Mouse (Mus musculus) heart, postnatal 36 days (tissue): ENCODE measurements around the gene Ppil2. TPM values are rescaled to one million over a fixed set of nuclear protein-coding genes. Genes with fewer than 3 reads are reported as not detected.

Experiments
- DNase-seq, 2 experiments: peaks; one replicate each; pipeline ENCODE4 v3.0.0; 2021 to 2022
- intact Hi-C: fragments of 180-260 bp; cut with DNase I; formaldehyde crosslinking; loops from one replicate; pipeline ENCODE4 v1.15.1; 2025
- total RNA-seq, 2 experiments: library from RNA; stranded (reverse); gene quantifications; 2 replicates each; pipeline ENCODE4 v1.2.3; 2021

Gene Ppil2
- total RNA-seq, 2 experiments from 2014 or later, result 39.7 to 40.4 TPM

- DNase-seq, result no peak
- intact Hi-C loops, result no loop called here
These were observed 6.5 kb downstream of the Ppil2 start for GRCm38 (mm10) chr16:17104600-17104999.

- no peak for DNase-seq
These were observed 8.3 kb downstream of the Ppil2 start for GRCm38 (mm10) chr16:17102630-17103220.

GRCm38 (mm10) chr16:17096938-17097337 is 14.1 kb downstream of the Ppil2 start:
- intact Hi-C loops, result no loop called here
- no peak for DNase-seq

More at GRCm38 (mm10) chr16:17102630-17103220, 8.3 kb downstream of the Ppil2 start:
- intact Hi-C loops, result no loop called here

DNA sequence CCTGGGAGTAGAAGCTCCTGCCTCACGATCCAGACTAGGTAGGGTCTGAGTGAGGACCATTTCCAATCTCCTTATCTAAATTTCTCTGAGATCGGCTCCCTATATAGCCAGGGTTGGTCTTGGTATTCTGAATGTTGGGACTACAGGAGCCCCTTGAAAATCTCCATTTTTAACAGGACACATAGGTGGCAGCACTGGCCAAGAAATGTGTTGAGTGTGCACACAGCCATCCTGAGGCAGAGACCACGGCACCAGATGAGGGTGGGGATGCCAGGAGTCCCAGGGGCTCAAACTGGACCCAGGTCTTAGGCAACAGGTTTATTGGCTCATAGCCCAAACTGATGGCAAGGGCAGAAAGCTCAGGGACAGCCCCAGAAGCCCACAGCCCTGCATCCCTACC is 22.7 kb downstream of the Ppil2 start:
- intact Hi-C loops, result no loop called here
- no peak for DNase-seq

- DNase-seq, result no peak
- intact Hi-C loops, result no loop called here
These were observed 24.3 kb downstream of the Ppil2 start for GRCm38 (mm10) chr16:17086669-17087193.

DNA sequence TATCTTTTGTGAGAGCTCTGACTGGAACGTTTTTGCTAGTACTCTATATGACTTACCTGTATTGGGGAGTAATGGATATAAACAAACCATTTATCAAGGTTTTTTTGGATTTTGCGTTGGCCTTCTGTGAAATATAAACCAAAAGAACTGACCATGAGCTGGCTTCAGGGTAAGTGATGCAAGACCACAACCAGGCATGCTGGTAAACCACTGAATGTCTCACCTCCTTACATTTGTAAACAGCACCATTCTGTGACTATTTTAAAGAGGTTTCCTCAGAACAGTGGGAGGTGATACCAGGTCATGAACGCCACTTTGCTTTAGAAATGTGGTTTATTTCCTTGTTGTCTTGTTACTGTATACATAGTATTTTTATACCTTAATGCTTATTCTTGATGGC is 24.8 kb downstream of the Ppil2 start:
- DNase-seq, result no peak
- intact Hi-C loops, result no loop called here

DNA sequence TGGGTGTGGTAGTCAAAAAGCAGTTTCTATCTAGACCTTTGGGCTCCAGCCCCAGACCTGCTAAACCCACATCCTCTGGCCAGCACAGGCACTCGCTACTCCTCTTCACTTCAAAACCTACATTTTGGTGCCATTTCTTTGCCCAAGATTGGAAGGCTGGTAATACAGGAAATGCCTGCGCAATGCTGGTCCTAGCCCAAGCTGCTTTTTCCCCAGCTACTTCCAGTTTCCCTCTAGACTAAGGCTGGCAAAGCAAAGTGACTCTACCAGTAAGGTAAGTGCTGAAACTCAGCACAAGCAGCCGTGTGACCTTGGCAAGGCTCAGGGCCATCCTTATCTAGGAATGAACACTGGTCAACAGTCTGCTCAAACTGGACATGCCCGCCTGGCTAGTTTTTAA is 25.4 kb downstream of the Ppil2 start:
- intact Hi-C loops, result no loop called here
- no peak for DNase-seq

DNA sequence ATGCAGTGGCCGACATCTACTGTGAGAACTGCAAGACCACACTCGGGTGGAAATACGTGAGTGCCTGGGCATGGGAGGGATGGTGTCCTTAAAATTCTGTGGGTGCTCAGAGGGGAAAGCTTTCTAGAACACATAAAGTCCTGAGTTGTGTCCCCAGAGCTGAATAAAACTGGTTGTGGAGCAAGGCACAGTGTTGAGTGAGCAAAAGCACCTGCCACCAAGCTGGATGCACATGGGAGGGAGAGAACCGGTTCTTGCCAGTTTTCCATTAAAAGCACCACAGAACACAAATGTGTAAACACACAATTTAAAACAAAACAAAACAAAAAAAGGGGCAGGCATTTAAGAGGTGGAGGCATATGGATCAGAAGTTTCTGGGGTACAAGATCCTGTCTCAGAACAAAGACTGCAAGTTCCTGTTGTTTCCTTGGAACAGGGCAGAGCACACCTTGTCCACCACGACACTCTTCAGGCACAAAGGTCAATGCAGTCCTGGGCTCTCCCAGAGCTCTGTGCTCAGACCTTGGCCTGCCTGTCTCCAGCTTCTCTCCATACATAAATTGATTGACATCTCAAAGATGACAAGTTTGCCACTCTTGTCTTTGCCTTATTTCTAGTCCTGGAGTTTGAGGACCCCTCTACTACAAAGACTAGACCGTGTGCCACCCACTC is 28.8 kb downstream of the Ppil2 start:
- no peak for DNase-seq
- intact Hi-C loops, result no loop called here

GRCm38 (mm10) chr16:17078101-17078500 is 33.0 kb downstream of the Ppil2 start:
- DNase-seq, result no peak
- intact Hi-C loops, result no loop called here

GRCm38 (mm10) chr16:17076869-17077268 is 34.2 kb downstream of the Ppil2 start:
- intact Hi-C loops, result no loop called here

GRCm38 (mm10) chr16:17076301-17076700 is 34.8 kb downstream of the Ppil2 start:
- intact Hi-C loops, result no loop called here
- no peak for DNase-seq

More at GRCm38 (mm10) chr16:17076869-17077268, 34.2 kb downstream of the Ppil2 start:
- no peak for DNase-seq

DNA sequence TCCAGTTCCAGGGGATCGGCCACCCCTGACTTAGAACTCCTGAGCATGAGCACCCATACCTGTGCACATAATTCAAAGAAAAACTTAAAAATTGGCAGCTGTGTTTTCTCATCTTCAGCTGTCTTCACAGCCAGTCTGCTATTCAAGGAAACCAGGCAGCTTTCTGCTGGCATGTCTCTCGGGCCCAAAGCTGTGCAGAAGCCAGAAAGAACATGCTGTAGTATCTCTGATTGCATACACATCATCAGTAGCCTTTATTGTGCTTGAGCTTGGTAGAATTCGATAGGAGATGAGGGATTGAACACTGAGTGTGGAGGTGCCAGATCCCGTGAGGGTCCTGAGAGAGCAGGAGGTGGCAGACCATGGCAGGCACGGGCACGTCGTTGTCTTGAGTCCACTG is 38.1 kb downstream of the Ppil2 start:
- intact Hi-C loops, result no loop called here

DNA sequence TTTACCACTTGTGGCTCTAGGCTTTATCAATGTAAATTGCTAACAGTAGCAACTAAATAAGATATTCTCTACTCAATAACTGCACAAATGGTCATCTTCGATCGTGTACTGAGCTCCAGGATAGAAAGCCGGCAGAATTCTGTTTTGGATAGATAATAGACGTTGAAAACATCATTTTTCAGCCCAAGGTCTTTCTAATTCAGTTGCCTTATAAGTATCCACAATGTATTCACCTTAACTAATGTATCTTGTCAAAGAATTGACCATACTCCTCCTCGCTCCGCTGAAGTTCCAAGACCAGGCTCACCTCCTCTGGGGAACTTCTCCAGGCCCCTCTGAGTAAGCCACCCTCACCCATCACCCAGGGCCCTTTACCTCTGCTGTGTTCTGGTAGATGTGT is 40.3 kb downstream of the Ppil2 start:
- no peak for DNase-seq
- intact Hi-C loops, result no loop called here

More for the DNA sequence above, 38.1 kb downstream of the Ppil2 start:
- no peak for DNase-seq

- intact Hi-C loops, result no loop called here
- peak; percentile 88 to 90 for DNase-seq
These were observed 41.3 kb downstream of the Ppil2 start, which contains the start of gene Ypel1 for GRCm38 (mm10) chr16:17069511-17070443. Ypel1 (plus strand) TSS chr16:17069696.

DNA sequence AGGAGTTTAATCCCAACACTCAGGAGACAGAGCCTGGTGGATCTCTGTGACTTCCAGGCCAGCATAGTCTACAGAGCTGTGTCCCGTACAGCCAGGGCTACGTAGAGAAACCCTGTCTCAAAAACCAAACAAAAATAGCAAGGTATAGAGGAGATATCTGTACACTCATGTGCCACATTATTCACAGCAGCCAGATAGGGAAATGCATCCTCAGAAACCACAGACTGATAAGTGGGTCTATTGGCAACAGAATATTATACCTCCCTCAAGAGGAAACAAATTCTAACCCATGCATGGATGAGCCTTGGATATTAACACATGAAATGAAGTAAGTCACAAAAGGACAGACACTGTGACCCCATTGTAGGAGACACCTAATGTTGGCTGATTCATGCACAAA is 43.5 kb downstream of the Ppil2 start:
- no peak for DNase-seq
- intact Hi-C loops, result no loop called here

GRCm38 (mm10) chr16:17062338-17062737 is 48.7 kb downstream of the Ppil2 start:
- intact Hi-C loops, result no loop called here

GRCm38 (mm10) chr16:17055584-17055983 is 55.5 kb downstream of the Ppil2 start:
- intact Hi-C loops, result no loop called here
- no peak for DNase-seq

More at GRCm38 (mm10) chr16:17062338-17062737, 48.7 kb downstream of the Ppil2 start:
- DNase-seq, result no peak

DNA sequence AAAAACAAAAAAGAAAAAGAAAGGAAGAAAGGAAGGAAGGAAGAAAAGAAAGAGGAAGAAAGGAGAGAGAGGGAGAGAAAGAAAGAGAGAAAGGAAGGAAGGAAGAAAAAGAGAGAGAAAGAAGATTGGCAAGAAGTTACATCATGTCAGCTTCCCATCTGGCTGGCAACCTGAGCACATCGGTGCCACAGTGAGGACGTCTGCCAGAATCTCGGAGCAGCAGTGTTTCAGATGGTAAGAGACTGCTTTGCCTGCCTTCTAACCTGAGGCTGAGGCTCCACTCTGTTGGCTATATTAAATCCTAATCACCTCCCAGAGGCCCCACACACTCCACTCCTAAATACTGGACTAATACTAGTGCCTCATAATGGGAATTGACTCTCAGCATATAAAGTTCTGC is 57.2 kb downstream of the Ppil2 start:
- DNase-seq, result no peak
- intact Hi-C loops, result no loop called here

DNA sequence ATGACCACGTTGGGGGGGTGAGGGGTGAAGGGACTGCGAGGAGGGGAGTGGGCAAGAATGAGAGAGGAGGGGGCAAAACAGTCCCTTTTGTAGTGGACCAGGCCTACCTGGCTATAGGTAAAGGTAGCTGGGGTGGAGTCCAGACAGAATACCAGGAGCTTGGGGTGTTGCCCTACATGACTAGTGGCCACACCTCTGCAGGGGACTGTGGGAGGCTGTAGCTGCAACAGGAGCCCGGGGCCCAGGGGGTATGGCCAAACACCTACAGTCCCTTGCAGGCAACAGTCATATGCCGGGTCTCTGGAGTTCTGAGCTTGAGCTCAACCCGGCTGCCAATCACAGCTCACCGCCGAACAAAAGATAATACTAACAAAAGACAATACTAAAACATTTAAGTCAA is 59.0 kb downstream of the Ppil2 start:
- intact Hi-C loops, result no loop called here
- DNase-seq, result no peak

DNA sequence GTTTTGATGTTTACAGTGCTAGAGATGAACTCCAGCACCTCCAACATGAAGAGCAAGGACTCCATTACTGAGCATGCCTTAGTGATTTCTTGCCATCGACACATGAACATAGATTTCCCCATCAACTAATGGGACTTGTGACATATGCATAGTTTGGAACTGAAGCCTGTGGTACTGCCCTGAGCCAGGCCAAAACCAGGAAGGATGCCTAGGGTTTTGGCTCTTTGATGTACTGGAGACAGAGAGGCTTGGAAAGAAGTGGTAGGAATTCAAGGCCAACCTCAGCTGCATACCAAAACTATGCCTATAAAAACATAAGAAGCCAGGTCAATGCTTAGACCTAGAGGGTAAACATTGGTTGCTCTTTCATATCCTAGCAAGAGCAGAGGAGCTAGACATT is 61.2 kb downstream of the Ppil2 start:
- intact Hi-C loops, result loop anchor here (10.0 kb wide), 1 partner anchor 125 kb away; no protein-coding TSS in a partner anchor
- DNase-seq, result no peak

- DNase-seq, result no peak
- intact Hi-C loops, result loop anchor here (10.0 kb wide), 1 partner anchor 120 kb away; no protein-coding TSS in a partner anchor
These were observed 65.8 kb downstream of the Ppil2 start for GRCm38 (mm10) chr16:17045287-17045686.
